Mouse (Mus musculus): ENCODE data around the gene Parp3. TPM values are rescaled to one million over a fixed set of nuclear protein-coding genes. Genes with fewer than 3 reads are reported as not detected.
A peak's percentile ranks its signal among the peaks of the same experiment; 100 is the strongest.

Parp3 gene
- total RNA-seq, 2 experiments from 2014 or later: 37.8 to 55.4 TPM

- DNase-seq: no peak
These were observed 19.6 kb downstream of the Parp3 start for GRCm38 (mm10) chr9:106457163-106457559.

GRCm38 (mm10) chr9:106456325-106457162 lies 20.2 kb downstream of the Parp3 start:
- no peak for DNase-seq

GRCm38 (mm10) chr9:106454888-106455681 lies 21.7 kb downstream of the Parp3 start:
- DNase-seq: no peak

- no peak for DNase-seq
These were observed 22.5 kb downstream of the Parp3 start for GRCm38 (mm10) chr9:106454071-106454761.

GRCm38 (mm10) chr9:106453271-106454070 lies 23.3 kb downstream of the Parp3 start, which contains the start of gene Pcbp4:
Gene Pcbp4 (plus strand): TSS chr9:106453291.
- peak; percentile 67 to 73 for DNase-seq

- DNase-seq: peak in 1 of 2 experiments; percentile 55
These were observed 23.9 kb downstream of the Parp3 start for GRCm38 (mm10) chr9:106452821-106453220.

GRCm38 (mm10) chr9:106452351-106452750 lies 24.4 kb downstream of the Parp3 start:
- no peak for DNase-seq

GRCm38 (mm10) chr9:106451899-106452298 lies 24.9 kb downstream of the Parp3 start:
- DNase-seq: no peak

GRCm38 (mm10) chr9:106451298-106451697 lies 25.5 kb downstream of the Parp3 start:
- no peak for DNase-seq

GRCm38 (mm10) chr9:106450661-106451060 lies 26.1 kb downstream of the Parp3 start:
- peak; percentile 81 to 86 for DNase-seq

GRCm38 (mm10) chr9:106449947-106450346 lies 26.8 kb downstream of the Parp3 start:
- DNase-seq: no peak

- peak; percentile 83 to 86 for DNase-seq
These were observed 28.2 kb downstream of the Parp3 start for GRCm38 (mm10) chr9:106448498-106449031.

- no peak for DNase-seq
These were observed 28.8 kb downstream of the Parp3 start for GRCm38 (mm10) chr9:106447951-106448350.

GRCm38 (mm10) chr9:106447348-106447747 lies 29.4 kb downstream of the Parp3 start, which contains the start of the genes Abhd14b and Abhd14a:
Gene Abhd14b (plus strand): TSS chr9:106447459.
Gene Abhd14a (minus strand): TSS chr9:106447678.
- DNase-seq: peak; percentile 98

- DNase-seq: no peak
These were observed 31.9 kb downstream of the Parp3 start for GRCm38 (mm10) chr9:106444836-106445235.

- DNase-seq: no peak
These were observed 34.1 kb downstream of the Parp3 start for GRCm38 (mm10) chr9:106442680-106443079.

- no peak for DNase-seq
These were observed 40.2 kb downstream of the Parp3 start for GRCm38 (mm10) chr9:106436566-106436965.

- DNase-seq: no peak
These were observed 43.4 kb downstream of the Parp3 start for GRCm38 (mm10) chr9:106433389-106433788.

- DNase-seq: no peak
These were observed 46.8 kb downstream of the Parp3 start for GRCm38 (mm10) chr9:106430015-106430264.

- DNase-seq: peak; percentile 93 to 95
These were observed 47.3 kb downstream of the Parp3 start, which contains the start of gene Rpl29 for GRCm38 (mm10) chr9:106429221-106430014. Gene Rpl29 (plus strand): TSS chr9:106429454.

Data from adrenal gland, postnatal 36 days (tissue).